Mouse (Mus musculus) limb, embryonic 12.5 days (tissue): ENCODE results near the gene Tet3. TPM values are rescaled to one million over a fixed set of nuclear protein-coding genes. Genes with fewer than 3 reads are reported as not detected.

Source experiments
- ATAC-seq: fragments of 200-750 bp; cut with Nextera tagmentation; 2 replicates; pipeline ENCODE4 v1.8.0; 2017; ENCODE audit warnings: low read depth, moderate TSS enrichment; ENCODE audit not compliant: insufficient number of reproducible peaks, insufficient read depth, low FRiP score, low TSS enrichment
- H3K27ac ChIP-seq: fragments of 300-500 bp; sonication (generic); 2 replicates; pipeline ENCODE4 v1.5.1; 2016; ENCODE audit warnings: mild to moderate bottlenecking, moderate library complexity
- H3K27me3 ChIP-seq: fragments of 300-500 bp; sonication (generic); 2 replicates; pipeline ENCODE4 v1.6.1; 2016; ENCODE audit warnings: mild to moderate bottlenecking, moderate library complexity
- H3K36me3 ChIP-seq: fragments of 300-500 bp; sonication (generic); 2 replicates; pipeline ENCODE4 v1.6.1; 2016; ENCODE audit warnings: mild to moderate bottlenecking, moderate library complexity
- H3K4me1 ChIP-seq: fragments of 300-500 bp; sonication (generic); replicated peaks from 2 replicates; pipeline ENCODE4 v1.6.1; 2016
- H3K4me2 ChIP-seq: fragments of 300-500 bp; sonication (generic); 2 replicates; pipeline ENCODE4 v1.6.1; 2016; ENCODE audit warnings: mild to moderate bottlenecking, moderate library complexity
- H3K4me3 ChIP-seq: fragments of 300-500 bp; sonication (generic); replicated peaks from 2 replicates; pipeline ENCODE4 v1.5.1; 2016; ENCODE audit warnings: mild to moderate bottlenecking
- H3K9ac ChIP-seq: fragments of 300-500 bp; sonication (generic); replicated peaks from 2 replicates; pipeline ENCODE4 v1.6.1; 2016; ENCODE audit warnings: mild to moderate bottlenecking, moderate library complexity
- H3K9me3 ChIP-seq: fragments of 300-500 bp; sonication (generic); 2 replicates; pipeline ENCODE4 v1.6.1; 2016; ENCODE audit warnings: mild to moderate bottlenecking, moderate library complexity
- WGBS: fragments of 180-500 bp; shearing (Covaris S2); methylation state at CpG from one replicate; pipeline ENCODE4 v1.1.7; 2016; 5-methylcytosine and 5-hydroxymethylcytosine counted together
- polyA plus RNA-seq: library from polyadenylated mRNA; unstranded; fragments of >200 nt; fragmentation: Nextera tagmentation; extraction: Ambion mirVana; gene quantifications from 2 replicates; pipeline ENCODE4 v1.2.1, GENCODE M21; 2016

Gene Tet3
- polyA plus RNA-seq, 1 experiment from 2014 or later, result 36.0 TPM

- ATAC-seq, result no peak
- Histone ChIP-seq H3K9me3 (no peaks in the 10 kb centered on the region), H3K4me1 (no peaks in the 10 kb centered on the region), H3K27me3 (no peaks in the 10 kb centered on the region), H3K27ac (no peak overlapping the region), H3K4me2 (no peak overlapping the region), H3K36me3 (peaks cover 83% of the 10 kb centered on the region), H3K9ac (no peak overlapping the region), H3K4me3 (no peak overlapping the region)
- whole genome bisulfite sequencing, result 96% methylated on average over 4 of the region's 4 CpGs
These were observed 64.8 kb downstream of the Tet3 start for GRCm38 (mm10) chr6:83394122-83394521.

GRCm38 (mm10) chr6:83392166-83392780 lies 66.6 kb downstream of the Tet3 start:
- Histone ChIP-seq H3K36me3 (peaks cover 74% of the 10 kb centered on the region), H3K27ac (no peak overlapping the region)
- ATAC-seq, result no peak

GRCm38 (mm10) chr6:83385569-83386090 lies 73.3 kb downstream of the Tet3 start:
- no peak overlapping the region for H3K4me3 ChIP-seq
- H3K27me3 ChIP-seq, result no peaks in the 10 kb centered on the region
- H3K4me1 ChIP-seq, result no peaks in the 10 kb centered on the region
- WGBS, result 95% methylated on average over 9 of the region's 9 CpGs
- no peak overlapping the region for H3K27ac ChIP-seq
- ATAC-seq, result no peak
- H3K9me3 ChIP-seq, result no peaks in the 10 kb centered on the region
- peaks cover 72% of the 10 kb centered on the region for H3K36me3 ChIP-seq
- no peak overlapping the region for H3K4me2 ChIP-seq
- no peak overlapping the region for H3K9ac ChIP-seq

More at GRCm38 (mm10) chr6:83392166-83392780, 66.6 kb downstream of the Tet3 start:
- no peaks in the 10 kb centered on the region for H3K27me3 ChIP-seq
- no peak overlapping the region for H3K4me2 ChIP-seq
- no peak overlapping the region for H3K9ac ChIP-seq
- no peaks in the 10 kb centered on the region for H3K4me1 ChIP-seq
- no peaks in the 10 kb centered on the region for H3K9me3 ChIP-seq
- WGBS, result 90% methylated on average over 8 of the region's 8 CpGs
- H3K4me3 ChIP-seq, result no peak overlapping the region

- Histone ChIP-seq H3K4me3 (no peak overlapping the region), H3K36me3 (peaks cover 95% of the 10 kb centered on the region), H3K4me2 (no peak overlapping the region), H3K27me3 (no peaks in the 10 kb centered on the region), H3K27ac (no peak overlapping the region), H3K9ac (no peak overlapping the region), H3K9me3 (no peaks in the 10 kb centered on the region), H3K4me1 (no peaks in the 10 kb centered on the region)
- no peak for ATAC-seq
- WGBS, result 93% methylated on average over 10 of the region's 10 CpGs
These were observed 77.1 kb downstream of the Tet3 start for GRCm38 (mm10) chr6:83381510-83382491.

- Histone ChIP-seq H3K9ac (no peak overlapping the region), H3K36me3 (peaks cover 100% of the 10 kb centered on the region), H3K9me3 (no peaks in the 10 kb centered on the region), H3K27ac (no peak overlapping the region), H3K4me3 (no peak overlapping the region), H3K4me2 (no peak overlapping the region), H3K27me3 (no peaks in the 10 kb centered on the region), H3K4me1 (no peaks in the 10 kb centered on the region)
- ATAC-seq, result no peak
- 92% methylated on average over 9 of the region's 9 CpGs for WGBS
These were observed 85.1 kb downstream of the Tet3 start for GRCm38 (mm10) chr6:83373704-83374300.

DNA sequence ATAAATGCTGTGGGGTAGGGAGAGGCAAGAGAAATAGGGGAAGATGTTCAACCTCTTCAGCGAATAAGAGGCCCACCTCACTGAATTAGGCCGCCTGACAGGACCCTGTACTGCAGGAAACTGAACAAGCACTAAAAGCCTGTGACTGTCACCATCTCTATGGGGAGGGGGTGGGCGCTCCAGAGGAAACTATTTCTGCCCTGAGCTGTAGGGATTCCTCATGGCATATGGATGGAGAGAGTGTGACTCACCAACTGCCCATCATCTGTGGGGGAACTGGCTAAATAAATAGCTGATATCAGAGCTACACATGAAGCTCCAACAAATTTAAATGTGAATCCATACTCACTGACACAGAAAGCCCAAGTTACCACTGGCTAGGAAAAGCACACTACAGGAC lies 87.5 kb downstream of the Tet3 start:
- no peaks in the 10 kb centered on the region for H3K4me1 ChIP-seq
- no peak overlapping the region for H3K4me2 ChIP-seq
- ATAC-seq, result no peak
- no peak overlapping the region for H3K9ac ChIP-seq
- no peaks in the 10 kb centered on the region for H3K9me3 ChIP-seq
- no peaks in the 10 kb centered on the region for H3K27me3 ChIP-seq
- H3K4me3 ChIP-seq, result no peak overlapping the region
- H3K27ac ChIP-seq, result no peak overlapping the region
- 85% methylated on average over 3 of the region's 3 CpGs for WGBS
- peaks cover 98% of the 10 kb centered on the region for H3K36me3 ChIP-seq

GRCm38 (mm10) chr6:83370316-83370965 lies 88.4 kb downstream of the Tet3 start:
- no peaks in the 10 kb centered on the region for H3K4me1 ChIP-seq
- H3K36me3 ChIP-seq, result peaks cover 93% of the 10 kb centered on the region
- WGBS, result 90% methylated on average over 21 of the region's 21 CpGs

DNA sequence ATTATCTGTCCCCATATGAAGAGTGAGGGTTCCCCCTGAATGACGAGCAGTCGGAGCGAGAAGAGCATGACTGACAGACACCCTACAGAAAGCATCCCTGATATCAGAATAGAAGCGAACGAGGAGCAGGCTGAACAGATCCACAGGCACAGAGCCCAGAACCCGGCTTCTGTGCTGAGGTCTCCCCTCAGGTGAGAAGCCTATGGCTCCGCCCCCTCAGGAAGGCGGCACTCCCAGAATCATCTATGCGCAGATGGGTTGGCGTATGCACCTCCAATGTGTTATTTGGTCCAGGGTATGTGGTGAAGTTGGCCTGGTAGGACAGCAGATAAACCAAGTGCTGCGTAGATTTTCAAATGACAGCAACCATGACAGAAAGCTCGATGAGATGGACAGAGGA lies 95.8 kb downstream of the Tet3 start:
- H3K4me2 ChIP-seq, result no peak overlapping the region
- no peak overlapping the region for H3K4me3 ChIP-seq
- no peaks in the 10 kb centered on the region for H3K9me3 ChIP-seq
- H3K9ac ChIP-seq, result no peak overlapping the region
- ATAC-seq, result no peak
- H3K36me3 ChIP-seq, result peaks cover 78% of the 10 kb centered on the region
- H3K27ac ChIP-seq, result no peak overlapping the region
- 91% methylated on average over 12 of the region's 12 CpGs for WGBS
- no peaks in the 10 kb centered on the region for H3K4me1 ChIP-seq
- no peaks in the 10 kb centered on the region for H3K27me3 ChIP-seq

More at GRCm38 (mm10) chr6:83370316-83370965, 88.4 kb downstream of the Tet3 start:
- H3K4me2 ChIP-seq, result no peak overlapping the region
- no peak overlapping the region for H3K4me3 ChIP-seq
- no peak overlapping the region for H3K9ac ChIP-seq
- no peak overlapping the region for H3K27ac ChIP-seq
- no peaks in the 10 kb centered on the region for H3K27me3 ChIP-seq
- ATAC-seq, result no peak
- no peaks in the 10 kb centered on the region for H3K9me3 ChIP-seq

- Histone ChIP-seq H3K27ac (0 out of 2 replicates have a peak overlapping the region, but pooled peaks have one; percentile 12), H3K27me3 (no peaks in the 10 kb centered on the region), H3K4me1 (no peaks in the 10 kb centered on the region), H3K4me2 (no peak overlapping the region), H3K4me3 (no peak overlapping the region), H3K9ac (no peak overlapping the region), H3K36me3 (peaks cover 75% of the 10 kb centered on the region), H3K9me3 (no peaks in the 10 kb centered on the region)
- WGBS, result 77% methylated on average over 11 of the region's 11 CpGs
- no peak for ATAC-seq
These were observed 97.2 kb downstream of the Tet3 start for GRCm38 (mm10) chr6:83361523-83362248.

DNA sequence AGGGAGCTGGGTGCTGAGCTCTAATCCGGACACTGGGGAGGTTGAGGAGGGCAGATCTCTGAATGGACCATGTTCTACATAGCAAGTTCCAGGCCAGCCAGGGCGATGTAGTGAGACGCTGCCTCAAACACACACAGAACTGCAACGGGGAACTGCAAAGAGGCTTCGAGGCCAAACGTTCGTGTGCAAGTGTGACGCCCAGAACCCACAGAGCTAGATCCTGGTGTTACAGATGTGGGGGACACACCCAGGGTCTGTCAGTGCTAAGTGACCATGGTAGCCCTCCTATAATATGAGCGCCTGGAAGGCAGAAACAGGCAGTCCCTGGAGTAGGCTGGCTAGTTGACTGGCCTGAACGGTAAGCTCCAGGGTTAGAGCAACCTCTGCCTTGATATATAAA lies 101.4 kb downstream of the Tet3 start:
- peaks cover 83% of the 10 kb centered on the region for H3K36me3 ChIP-seq

More for the DNA sequence above, 101.4 kb downstream of the Tet3 start:
- Histone ChIP-seq H3K4me1 (no peaks in the 10 kb centered on the region), H3K4me3 (no peak overlapping the region), H3K9ac (no peak overlapping the region), H3K4me2 (no peak overlapping the region), H3K27me3 (no peaks in the 10 kb centered on the region), H3K27ac (0 out of 2 replicates have a peak overlapping the region, but pooled peaks have one; percentile 12), H3K9me3 (no peaks in the 10 kb centered on the region)
- WGBS, result 93% methylated on average over 10 of the region's 10 CpGs
- no peak for ATAC-seq
